Mouse (Mus musculus) inflammation-experienced regulatory T-cells, adult 6 months (primary cell): ENCODE results near the gene Nbea. TPM values are rescaled to one million over a fixed set of nuclear protein-coding genes. Genes with fewer than 3 reads are reported as not detected.

Experiments
- ATAC-seq: one replicate; pipeline ENCODE4 v1.8.0; 2017
- polyA plus RNA-seq, 3 experiments: library from polyadenylated mRNA; unstranded; fragments of 100-300 nt; shearing (Covaris generic); gene quantifications; one replicate each; pipeline ENCODE4 v1.2.1; 2017

Gene Nbea
- polyA plus RNA-seq, 3 experiments from 2014 or later = 0.40 TPM; not detected in 2

GRCm38 (mm10) chr3:55824864-55825263 is 358.6 kb downstream of the Nbea start:
- ATAC-seq = no peak

- no peak for ATAC-seq
Observed at GRCm38 (mm10) chr3:55819598-55819997, 363.9 kb downstream of the Nbea start.

- no peak for ATAC-seq
Observed at GRCm38 (mm10) chr3:55818082-55818481, 365.4 kb downstream of the Nbea start.

- no peak for ATAC-seq
Observed at GRCm38 (mm10) chr3:55816638-55817375, 366.7 kb downstream of the Nbea start.

GRCm38 (mm10) chr3:55816096-55816495 is 367.4 kb downstream of the Nbea start:
- ATAC-seq = no peak

- ATAC-seq = no peak
Observed at GRCm38 (mm10) chr3:55814993-55815625, 368.4 kb downstream of the Nbea start.

- ATAC-seq = no peak
Observed at GRCm38 (mm10) chr3:55794768-55795167, 388.7 kb downstream of the Nbea start.

- no peak for ATAC-seq
Observed at GRCm38 (mm10) chr3:55793842-55794575, 389.5 kb downstream of the Nbea start.

GRCm38 (mm10) chr3:55792251-55792650 is 391.2 kb downstream of the Nbea start:
- no peak for ATAC-seq

- ATAC-seq = no peak
Observed at GRCm38 (mm10) chr3:55790609-55791008, 392.9 kb downstream of the Nbea start.

GRCm38 (mm10) chr3:55789856-55790255 is 393.6 kb downstream of the Nbea start:
- ATAC-seq = no peak

- no peak for ATAC-seq
Observed at GRCm38 (mm10) chr3:55788621-55789201, 394.8 kb downstream of the Nbea start.

GRCm38 (mm10) chr3:55788214-55788586 is 395.3 kb downstream of the Nbea start:
- no peak for ATAC-seq

- ATAC-seq = no peak
Observed at GRCm38 (mm10) chr3:55787487-55788213, 395.9 kb downstream of the Nbea start.

GRCm38 (mm10) chr3:55786835-55787486 is 396.5 kb downstream of the Nbea start:
- no peak for ATAC-seq

- no peak for ATAC-seq
Observed at GRCm38 (mm10) chr3:55785981-55786725, 397.3 kb downstream of the Nbea start.

GRCm38 (mm10) chr3:55785266-55785980 is 398.1 kb downstream of the Nbea start:
- no peak for ATAC-seq

- ATAC-seq = no peak
Observed at GRCm38 (mm10) chr3:55784101-55784500, 399.4 kb downstream of the Nbea start.

GRCm38 (mm10) chr3:55783171-55784081 is 400.1 kb downstream of the Nbea start:
- ATAC-seq = peak; percentile 36
